Mouse (Mus musculus) heart, postnatal 4 days (tissue): ENCODE measurements at regions not wholly inside any gene's neighbourhood (a gene's known extent, or its start where the extent isn't known, plus 50 kb on each side); places are given as distances from the start of the nearest gene placed in this dataset.
A peak's percentile ranks its signal among the peaks of the same experiment; 100 is the strongest.

Source experiments
- DNase-seq: peaks from one replicate; pipeline ENCODE4 v3.0.0; 2021

- no peak for DNase-seq
These were observed 456.1 kb upstream of the Kirrel3 start for GRCm38 (mm10) chr9:34029503-34030169.

- DNase-seq = peak; percentile 9
These were observed 431.3 kb upstream of the Kirrel3 start for GRCm38 (mm10) chr9:34054435-34054834.
